Mouse (Mus musculus) cerebellum, adult (tissue): ENCODE results near the gene Stx1a.
A peak's percentile ranks its signal among the peaks of the same experiment; 100 is the strongest.

ENCODE experiments used
- ATAC-seq: cut with Nextera tagmentation; 2 replicates; pipeline ENCODE4 v1.9.2; 2017; ENCODE audit warnings: mild to moderate bottlenecking, moderate library complexity, mixed read lengths; ENCODE audit not compliant: insufficient number of reproducible peaks, low FRiP score, low TSS enrichment

The Stx1a gene

DNA sequence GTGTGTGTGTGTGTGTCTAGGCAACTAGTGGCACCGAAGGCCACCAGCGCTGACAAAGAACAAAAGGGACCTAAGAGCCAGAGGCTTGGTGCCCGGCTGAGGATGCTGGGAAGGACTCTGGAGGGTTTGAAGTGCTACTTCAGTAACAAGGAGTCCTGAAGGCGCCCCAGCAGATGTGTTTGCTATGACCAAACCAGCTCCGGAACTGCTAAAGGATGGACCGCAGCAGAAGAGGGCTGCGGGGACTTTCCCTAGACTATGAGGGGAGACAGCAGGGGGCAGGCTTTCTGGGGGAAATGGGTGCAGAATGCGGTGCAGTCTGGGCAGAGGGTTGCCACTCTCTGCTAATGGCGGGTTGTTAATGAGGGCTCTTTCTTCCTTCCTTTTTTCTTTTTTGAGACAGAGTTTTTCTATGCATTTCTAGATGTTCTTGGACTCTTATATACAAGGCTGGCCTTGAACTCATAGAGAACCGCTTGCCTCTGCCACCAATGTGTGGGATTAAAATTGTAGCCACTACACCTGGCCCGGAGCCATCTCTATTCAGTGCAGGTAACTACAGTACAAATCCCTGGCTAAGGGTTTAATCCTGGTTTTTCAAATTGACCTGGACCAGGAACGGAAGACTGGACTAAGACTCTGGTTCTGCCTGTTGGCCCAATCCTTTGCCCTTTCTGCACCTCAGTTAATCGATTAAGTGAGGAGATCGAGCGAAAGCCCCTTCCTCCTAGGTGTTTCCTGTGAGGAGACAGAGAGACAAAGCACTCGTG lies 15.3 kb upstream of the Stx1a start:
- no peak for ATAC-seq

- peak; percentile 79 for ATAC-seq
These were observed 14.4 kb upstream of the Stx1a start, which contains the start of gene Abhd11 for GRCm38 (mm10) chr5:135008671-135009589. TSS of gene Abhd11 (plus strand) at chr5:135009152.

DNA sequence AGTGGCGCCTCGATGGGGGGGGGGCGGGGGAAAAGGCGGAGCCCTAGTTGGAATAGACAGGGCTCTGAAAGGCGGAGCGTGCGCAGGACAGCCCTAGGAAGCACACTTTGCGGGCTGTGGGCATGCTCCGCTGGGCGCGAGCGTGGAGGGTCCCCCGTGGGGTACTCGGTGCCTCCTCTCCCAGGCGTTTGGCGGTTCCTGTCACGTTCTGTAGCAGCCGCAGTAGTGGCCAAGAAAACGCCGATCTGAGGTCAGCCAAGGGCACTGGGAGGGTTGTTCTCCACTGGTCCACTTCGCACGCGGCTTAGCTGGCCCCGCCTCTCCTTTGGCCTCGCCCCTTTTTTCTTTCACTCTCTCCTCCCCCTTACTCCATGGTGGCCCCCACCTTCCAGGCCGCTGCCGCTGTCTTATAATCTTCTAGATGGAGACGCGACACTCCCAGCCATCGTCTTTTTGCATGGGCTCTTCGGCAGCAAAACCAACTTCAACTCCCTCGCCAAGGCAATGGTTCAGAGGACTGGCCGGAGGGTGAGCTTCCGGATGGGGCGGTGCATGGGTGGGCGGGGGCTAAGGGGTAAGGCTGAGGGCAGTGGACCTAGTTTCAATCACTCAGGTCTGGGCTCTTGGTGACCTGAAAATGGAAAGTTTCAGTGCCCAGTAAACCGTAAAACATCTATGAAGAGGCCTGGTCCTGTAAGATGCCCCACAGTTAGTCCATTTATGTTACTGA lies 13.5 kb upstream of the Stx1a start:
- ATAC-seq, result peak; percentile 62

DNA sequence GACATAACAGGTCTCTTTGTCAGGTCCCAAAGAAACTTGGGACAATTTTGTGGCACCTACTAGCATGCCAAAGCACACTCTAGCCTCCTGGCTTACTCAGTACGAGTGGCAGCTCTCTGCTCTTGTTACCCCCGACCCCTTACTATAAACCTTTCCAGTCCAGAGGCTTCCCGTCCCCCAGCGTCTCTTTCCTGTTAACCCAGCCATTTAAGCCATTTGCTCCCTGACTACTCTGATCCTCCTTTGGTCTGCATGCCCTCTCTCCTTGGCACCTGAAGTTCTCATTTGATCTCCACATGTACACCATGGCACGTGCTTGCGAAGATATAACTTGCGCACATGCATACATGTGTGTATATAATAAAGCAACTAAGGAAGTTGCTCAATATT lies 13.0 kb upstream of the Stx1a start:
- ATAC-seq, result no peak

GRCm38 (mm10) chr5:135010841-135011743 lies 12.2 kb upstream of the Stx1a start:
- ATAC-seq, result no peak

DNA sequence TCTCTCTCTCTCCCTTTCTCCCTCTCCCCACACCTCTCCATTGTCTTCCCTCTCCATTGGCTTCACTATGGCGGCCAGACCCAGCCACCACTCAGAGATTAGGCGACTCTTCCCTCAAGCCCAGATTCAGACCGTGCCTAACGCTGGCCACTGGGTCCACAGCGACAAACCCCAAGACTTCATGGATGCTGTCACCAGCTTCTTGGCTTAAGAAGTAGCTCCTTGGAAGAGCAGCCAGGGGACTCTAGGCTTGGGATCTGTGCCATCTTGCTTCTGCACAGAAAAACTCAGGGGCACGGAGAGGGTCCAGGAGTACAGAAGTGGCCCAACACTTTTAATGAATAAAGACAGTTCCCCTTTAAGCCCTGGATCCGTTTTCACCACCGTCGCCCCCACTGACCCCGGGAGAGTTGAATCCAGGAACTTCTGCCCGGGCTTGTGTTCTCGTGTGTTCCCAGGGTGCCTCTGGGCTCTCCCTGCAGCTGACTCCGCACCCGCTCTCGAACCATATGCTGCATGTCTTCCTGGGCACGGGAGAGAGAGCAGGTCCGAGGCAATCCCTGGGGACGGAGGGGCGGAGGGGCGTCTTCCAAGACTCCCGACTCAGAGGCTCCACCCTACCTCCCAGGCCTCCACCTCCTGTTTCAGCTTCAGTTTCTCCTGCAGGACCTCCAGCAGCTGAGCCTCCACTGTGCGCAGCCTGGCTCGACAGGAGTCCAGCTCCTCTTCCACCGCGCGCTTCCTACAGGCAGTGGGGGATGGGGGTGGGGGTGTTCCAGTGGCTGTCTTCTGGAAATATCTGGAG lies 11.3 kb upstream of the Stx1a start:
- ATAC-seq, result no peak

DNA sequence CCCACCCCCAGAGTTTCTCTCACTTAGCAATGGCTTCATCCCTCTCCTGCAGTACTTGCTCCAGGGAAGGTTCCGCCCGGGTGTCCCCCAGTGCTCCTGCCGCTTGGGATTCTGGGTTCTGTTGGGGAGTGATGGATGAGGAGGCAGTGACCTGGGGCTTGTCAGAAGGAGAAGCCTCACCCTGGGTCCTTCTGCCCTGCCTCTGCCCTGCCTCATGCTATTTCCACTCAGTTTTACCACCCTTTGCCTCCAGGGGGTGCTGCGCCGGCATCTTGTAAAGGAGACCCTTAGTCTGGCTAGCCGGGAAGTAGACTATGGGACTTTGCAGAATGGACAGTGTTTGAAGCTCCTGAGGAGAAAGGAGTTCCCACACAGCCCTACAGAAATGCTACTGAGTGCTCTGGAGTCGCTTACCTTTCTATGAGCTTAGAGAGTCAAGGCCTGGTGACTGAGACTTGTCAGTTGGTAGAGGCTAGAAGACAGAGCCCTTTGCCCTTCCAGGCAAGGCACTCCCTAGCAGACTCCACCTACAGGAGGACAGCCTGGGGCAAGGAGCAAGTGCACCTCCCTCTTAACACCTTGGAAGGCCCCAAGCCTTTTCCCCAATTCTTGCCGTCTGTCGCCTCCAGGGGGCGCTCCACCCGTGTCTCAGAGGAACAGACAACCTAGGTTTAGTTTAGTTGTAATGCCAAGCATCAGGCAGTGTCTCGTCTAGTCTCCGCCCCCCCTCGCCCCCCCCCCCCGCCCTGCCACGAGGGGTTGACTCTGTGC lies 10.4 kb upstream of the Stx1a start:
- ATAC-seq, result no peak

GRCm38 (mm10) chr5:135015497-135015896 lies 7.8 kb upstream of the Stx1a start:
- peak; percentile 45; the same call in 1 of the 2 replicates for ATAC-seq

GRCm38 (mm10) chr5:135016224-135016759 lies 7.0 kb upstream of the Stx1a start:
- ATAC-seq, result no peak

- peak; percentile 62 for ATAC-seq
These were observed 1.5 kb upstream of the Stx1a start for GRCm38 (mm10) chr5:135021814-135022213.

DNA sequence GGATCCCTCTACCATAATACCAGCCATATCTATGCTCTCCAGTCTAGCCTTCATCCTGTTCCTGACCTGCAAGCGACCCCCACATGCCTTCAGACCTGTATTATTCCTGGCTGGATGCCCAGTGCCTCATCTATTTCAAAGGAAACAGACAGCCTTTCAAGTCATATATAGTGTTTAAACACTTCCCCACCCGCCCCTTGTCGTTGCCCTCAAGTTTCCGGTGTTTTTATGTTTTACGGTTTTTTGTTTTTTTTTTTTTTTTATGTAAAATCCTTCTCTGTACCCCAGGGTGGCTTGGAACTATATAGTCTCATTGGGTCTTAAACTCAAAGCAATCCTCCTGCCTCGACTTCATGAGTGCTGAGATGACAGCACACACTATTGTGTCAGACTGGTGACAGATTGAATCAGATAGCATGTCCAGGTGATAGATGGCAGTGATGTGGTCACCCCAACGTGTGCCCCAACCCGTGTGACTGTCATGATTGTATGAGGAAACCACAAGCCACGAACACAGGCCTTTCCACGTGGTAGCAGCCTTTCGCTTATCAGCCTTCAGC lies 1.5 kb downstream of the Stx1a start:
- no peak for ATAC-seq

DNA sequence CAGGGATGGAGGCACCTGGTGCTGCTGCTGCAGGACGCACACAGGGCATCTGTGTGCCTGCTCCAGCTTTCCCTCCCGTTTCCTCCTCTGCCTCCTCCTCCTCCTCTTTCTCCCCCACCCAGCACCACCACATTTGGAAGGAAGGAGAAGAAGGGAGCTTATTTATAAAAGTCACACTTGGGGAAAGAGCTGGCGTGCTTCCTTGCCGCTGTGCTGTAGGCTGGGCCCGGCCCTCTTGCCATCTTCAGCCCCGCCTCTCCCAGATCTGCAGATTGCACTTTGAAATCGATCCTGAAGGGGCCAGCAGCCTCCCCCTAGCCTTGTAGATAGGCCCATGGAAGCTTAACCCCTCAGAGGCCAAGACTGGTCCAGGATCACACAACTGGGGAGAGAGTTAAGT lies 2.6 kb downstream of the Stx1a start:
- ATAC-seq, result no peak

DNA sequence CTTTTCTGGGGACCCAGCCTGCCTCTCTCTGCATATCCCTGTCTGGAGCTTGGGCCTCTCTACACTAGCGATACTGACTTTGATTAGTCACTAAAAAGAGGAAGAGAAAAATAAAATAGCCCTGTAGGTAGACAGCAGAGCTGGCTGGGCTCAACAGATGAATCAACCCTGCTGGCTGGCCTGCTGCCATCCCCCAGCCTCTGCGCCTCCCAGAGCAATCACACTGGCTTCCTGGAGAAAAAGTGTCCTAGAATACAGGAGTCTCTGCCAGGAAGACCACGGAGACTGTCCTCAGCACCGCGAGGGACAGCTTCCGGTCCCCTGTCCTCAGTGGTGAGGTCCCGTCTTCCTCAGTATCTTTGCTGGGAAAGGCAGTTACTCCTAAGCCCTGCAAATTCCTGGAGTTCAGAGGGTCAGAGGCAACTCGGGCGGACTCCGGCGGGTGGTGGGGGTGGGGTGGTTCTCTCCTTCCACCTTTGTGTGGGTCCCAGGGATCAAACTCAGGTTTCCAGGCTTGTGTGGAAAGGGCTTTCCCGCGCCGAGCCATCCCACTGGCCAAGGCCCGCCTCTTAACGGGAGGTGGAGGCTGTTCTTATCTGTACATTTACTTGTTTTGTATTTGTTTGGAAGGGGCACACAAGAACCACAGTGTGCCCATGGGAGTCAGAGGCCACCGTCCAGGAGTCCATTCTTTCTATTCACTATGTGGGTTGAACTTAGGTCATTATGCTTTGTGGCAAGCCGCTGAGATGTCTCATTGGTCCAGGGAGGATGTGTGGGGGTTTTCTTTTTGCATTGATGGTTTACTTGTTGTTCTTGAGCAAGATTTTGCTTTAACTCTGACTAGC lies 5.9 kb downstream of the Stx1a start:
- ATAC-seq, result no peak

DNA sequence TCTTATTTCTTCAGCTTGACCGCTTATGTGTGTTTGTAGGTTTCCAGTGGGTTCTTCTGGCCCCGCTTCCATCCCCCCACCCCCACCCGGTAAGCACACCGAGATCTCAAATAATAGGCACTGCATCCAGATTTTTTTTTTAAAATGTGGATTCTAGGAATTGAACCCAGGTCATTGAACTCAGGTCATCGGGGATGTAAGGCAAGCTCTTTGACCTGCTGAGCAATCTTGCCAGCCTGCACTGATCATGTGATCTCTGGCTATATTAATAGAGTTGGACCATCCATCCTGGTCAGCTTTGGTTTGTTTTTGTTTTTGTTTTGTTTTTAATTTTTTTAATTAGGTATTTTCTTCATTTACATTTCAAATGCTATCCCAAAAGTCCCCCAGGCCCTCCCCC lies 9.3 kb downstream of the Stx1a start:
- ATAC-seq, result no peak

DNA sequence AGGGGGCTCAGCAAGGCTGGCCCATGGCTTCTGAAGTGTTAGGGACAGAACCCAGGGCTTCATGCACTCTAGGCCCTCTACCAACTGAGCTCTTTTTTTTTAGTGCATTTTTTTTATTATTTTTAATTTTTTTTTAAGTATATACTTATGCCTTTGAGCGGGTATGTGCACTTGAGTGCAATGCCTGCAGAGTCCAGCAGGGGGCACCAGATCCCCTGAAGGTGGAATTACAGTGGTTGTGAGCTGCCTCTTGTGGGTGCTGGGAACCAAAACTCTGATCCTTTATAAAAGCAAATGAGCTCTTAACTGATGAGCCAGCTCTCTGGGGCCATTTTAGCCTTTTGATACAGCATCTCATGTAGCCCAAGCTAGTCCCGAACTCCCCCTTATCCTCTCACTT lies 11.3 kb downstream of the Stx1a start:
- no peak for ATAC-seq

DNA sequence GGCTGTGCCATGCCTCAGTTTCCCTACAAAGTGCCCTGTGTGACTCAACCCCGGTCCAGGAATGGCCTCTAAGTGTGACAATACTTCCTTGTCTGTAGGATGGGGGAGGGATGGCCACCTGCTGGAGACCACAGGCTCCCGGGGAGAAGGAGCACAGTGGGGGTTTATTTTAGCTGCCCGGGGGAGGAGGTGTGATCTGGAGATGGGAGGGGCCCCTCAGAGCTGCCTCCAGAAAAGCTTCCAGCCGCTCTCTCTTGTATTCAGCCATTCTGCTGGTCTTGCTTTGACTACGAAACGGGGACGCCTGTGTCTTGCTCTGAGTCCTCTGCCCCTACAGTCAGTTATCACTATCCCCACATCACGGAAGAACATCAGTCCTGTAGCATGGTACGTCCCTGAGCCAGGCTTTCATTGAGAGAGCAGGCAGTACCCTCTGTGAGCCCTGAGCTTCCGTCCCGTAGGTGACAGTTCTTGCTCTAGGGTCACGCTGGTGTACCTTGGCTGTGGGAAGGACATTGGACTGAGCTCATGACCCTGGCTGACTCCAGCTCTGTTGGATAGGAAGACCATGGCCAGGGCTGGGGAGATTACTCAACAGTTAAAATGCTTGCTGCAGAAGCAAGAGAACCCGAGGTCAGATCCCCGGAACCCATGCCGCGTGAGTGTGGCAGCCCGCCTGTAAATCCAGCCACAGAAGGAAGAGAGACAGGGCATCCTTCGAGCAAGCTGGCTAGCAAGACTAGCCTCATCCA lies 12.5 kb downstream of the Stx1a start:
- no peak for ATAC-seq
